Mouse (Mus musculus) kidney, embryonic 14.5 days (tissue): ENCODE measurements around the gene Klra6. TPM values are rescaled to one million over a fixed set of nuclear protein-coding genes. Genes with fewer than 3 reads are reported as not detected.
"Not testable (repeated sequence)": the region's sequence is repeated elsewhere in the genome, so short reads cannot be mapped to it uniquely, and the experiment has no call there.

ENCODE experiments used
- ATAC-seq: fragments of 200-750 bp; cut with Nextera tagmentation; 2 replicates; pipeline ENCODE4 v1.8.0; 2017; ENCODE audit warnings: moderate number of reproducible peaks, mild to moderate bottlenecking, moderate TSS enrichment, moderate library complexity; ENCODE audit not compliant: low FRiP score, low TSS enrichment
- H3K27ac ChIP-seq: fragments of 300-500 bp; sonication (generic); 2 replicates; pipeline ENCODE4 v1.5.1; 2014; ENCODE audit warnings: low read depth, mild to moderate bottlenecking, low read length, moderate library complexity, mixed read lengths
- H3K27me3 ChIP-seq: fragments of 300-500 bp; sonication (generic); 2 replicates; pipeline ENCODE4 v1.6.1; 2014; ENCODE audit warnings: mild to moderate bottlenecking, low read length; ENCODE audit not compliant: control insufficient read depth, insufficient read depth
- H3K36me3 ChIP-seq: fragments of 300-500 bp; sonication (generic); 2 replicates; pipeline ENCODE4 v1.6.1; 2014; ENCODE audit warnings: low read length, mixed read lengths; ENCODE audit not compliant: control insufficient read depth, insufficient read depth
- H3K4me1 ChIP-seq: fragments of 300-500 bp; sonication (generic); 2 replicates; pipeline ENCODE4 v1.6.1; 2014; ENCODE audit warnings: low read length, mixed read lengths; ENCODE audit not compliant: control insufficient read depth, insufficient read depth
- H3K4me2 ChIP-seq: fragments of 300-500 bp; sonication (generic); replicated peaks from 2 replicates; pipeline ENCODE4 v1.6.1; 2014; ENCODE audit warnings: low read depth, mild to moderate bottlenecking, low read length
- H3K4me3 ChIP-seq: fragments of 300-500 bp; sonication (generic); 2 replicates; pipeline ENCODE4 v1.5.1; 2014; ENCODE audit warnings: mild to moderate bottlenecking, low read length
- H3K9ac ChIP-seq: fragments of 300-500 bp; sonication (generic); 2 replicates; pipeline ENCODE4 v1.6.1; 2014; ENCODE audit warnings: low read depth, mild to moderate bottlenecking, low read length, moderate library complexity
- H3K9me3 ChIP-seq: fragments of 300-500 bp; sonication (generic); 2 replicates; pipeline ENCODE4 v1.6.1; 2016; ENCODE audit warnings: low read length; ENCODE audit not compliant: control insufficient read depth
- WGBS: fragments of 180-500 bp; shearing (Covaris S2); extraction: QIAGEN DNeasy Blood & Tissue Kit; methylation state at CpG from one replicate; pipeline ENCODE4 v1.1.7; 2014; 5-methylcytosine and 5-hydroxymethylcytosine counted together
- polyA plus RNA-seq: library from polyadenylated mRNA; unstranded; fragments of >200 nt; fragmentation: Nextera tagmentation; extraction: Ambion mirVana; gene quantifications from 2 replicates; pipeline ENCODE4 v1.2.1, GENCODE M21; 2014

Klra6 gene
- polyA plus RNA-seq = not detected in 2 replicates

GRCm38 (mm10) chr6:130026854-130027253 is at the start of gene Klra6:
Gene Klra6, minus strand, starts transcription at chr6:130026954.
- no peaks in the 10 kb centered on the region for H3K36me3 ChIP-seq
- no peak within 1 kb of the TSS for H3K4me3 ChIP-seq
- no peaks in the 10 kb centered on the region for H3K27me3 ChIP-seq
- H3K27ac ChIP-seq = no peak within 1 kb of the TSS
- WGBS = 85% methylated on average over 4 of the region's 4 CpGs
- no peaks in the 10 kb centered on the region for H3K4me1 ChIP-seq
- no peak within 1 kb of the TSS for H3K4me2 ChIP-seq
- ATAC-seq = no peak
- no peaks in the 10 kb centered on the region; the same call in 1 of the 2 replicates for H3K9me3 ChIP-seq
- H3K9ac ChIP-seq = no peak within 1 kb of the TSS

- H3K4me3 ChIP-seq, H3K36me3 ChIP-seq, H3K4me1 ChIP-seq, H3K27me3 ChIP-seq, H3K4me2 ChIP-seq, H3K9ac ChIP-seq, ATAC-seq, H3K9me3 ChIP-seq, H3K27ac ChIP-seq: not testable (repeated sequence)
- WGBS = 70% methylated on average over 1 of the region's 1 CpGs
These were observed 40.4 kb upstream of the Klra6 start, which contains the start of gene Klra4 for GRCm38 (mm10) chr6:130067171-130067570. Gene Klra4, minus strand, starts transcription at chr6:130067271.

- Histone ChIP-seq H3K27me3 (no peaks in the 10 kb centered on the region), H3K9ac (no peak overlapping the region), H3K4me2 (no peak overlapping the region), H3K9me3 (no peaks in the 10 kb centered on the region; the same call in 1 of the 2 replicates), H3K36me3 (no peaks in the 10 kb centered on the region), H3K4me1 (no peaks in the 10 kb centered on the region), H3K4me3 (no peak overlapping the region), H3K27ac (no peak overlapping the region)
- no peak for ATAC-seq
- WGBS = 79% methylated on average over 5 of the region's 5 CpGs
These were observed 38.4 kb upstream of the Klra6 start for GRCm38 (mm10) chr6:130065196-130065595.

- not testable (repeated sequence) for H3K36me3 ChIP-seq, H3K9me3 ChIP-seq, H3K27ac ChIP-seq, ATAC-seq, H3K9ac ChIP-seq, H3K27me3 ChIP-seq, H3K4me2 ChIP-seq, H3K4me3 ChIP-seq, H3K4me1 ChIP-seq
- WGBS = 62% methylated on average over 4 of the region's 4 CpGs
These were observed 8.4 kb upstream of the Klra6 start for GRCm38 (mm10) chr6:130035146-130035545.

DNA sequence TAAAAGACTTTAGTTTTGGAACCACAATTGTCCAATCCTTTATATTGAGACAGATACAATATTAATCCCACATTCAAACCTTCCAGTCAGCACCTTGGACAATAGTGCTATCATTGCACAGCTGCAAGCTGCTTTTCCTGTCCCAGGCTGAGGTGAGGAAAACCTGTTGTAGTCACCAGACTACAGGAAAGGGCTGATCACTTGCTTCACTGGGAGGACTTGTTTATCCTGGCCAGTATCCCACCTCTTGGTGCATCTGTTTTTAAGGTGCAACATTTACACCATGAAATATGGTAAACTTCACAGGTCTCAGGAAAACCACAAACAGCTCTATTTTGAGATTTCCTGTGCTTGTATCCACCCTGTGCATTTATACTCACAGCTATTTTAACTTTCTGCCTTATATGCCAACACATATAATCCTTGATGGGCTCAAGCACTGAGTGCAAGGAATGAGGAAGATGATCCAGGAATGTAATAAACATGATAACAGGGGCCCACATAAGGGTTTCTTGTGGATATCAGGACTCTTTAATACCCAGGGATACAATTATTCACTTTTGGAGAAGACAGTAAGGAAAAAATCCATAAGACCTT is 4.8 kb upstream of the Klra6 start:
- not testable (repeated sequence) for H3K36me3 ChIP-seq, H3K9ac ChIP-seq, H3K27ac ChIP-seq, H3K27me3 ChIP-seq, H3K4me1 ChIP-seq, H3K9me3 ChIP-seq, ATAC-seq, H3K4me3 ChIP-seq, H3K4me2 ChIP-seq

Other genes with a start within 250 kb of the Klra6 start
- not detected in 2 replicates for gene Gm156, start 242.7 kb downstream of the Klra6 start, polyA plus RNA-seq
- not detected in 2 replicates for gene Gm17631, start 164.3 kb downstream of the Klra6 start, polyA plus RNA-seq
- gene Klra17, start 150.3 kb downstream of the Klra6 start, polyA plus RNA-seq = not detected in 2 replicates
- gene Klra5, start 109.3 kb downstream of the Klra6 start, polyA plus RNA-seq = not detected in 2 replicates
- gene Klra4, start 40.3 kb upstream of the Klra6 start, polyA plus RNA-seq = not detected in 2 replicates
- gene Klra8, start 102.9 kb upstream of the Klra6 start, polyA plus RNA-seq = not detected in 2 replicates
- gene Klra9, start 166.2 kb upstream of the Klra6 start, polyA plus RNA-seq = not detected in 2 replicates
- gene Klra7, start 206.4 kb upstream of the Klra6 start, polyA plus RNA-seq = not detected in 2 replicates